Mouse (Mus musculus): ENCODE results near the gene Dnah10.
A peak's percentile ranks its signal among the peaks of the same experiment; 100 is the strongest.

Gene Dnah10

DNA sequence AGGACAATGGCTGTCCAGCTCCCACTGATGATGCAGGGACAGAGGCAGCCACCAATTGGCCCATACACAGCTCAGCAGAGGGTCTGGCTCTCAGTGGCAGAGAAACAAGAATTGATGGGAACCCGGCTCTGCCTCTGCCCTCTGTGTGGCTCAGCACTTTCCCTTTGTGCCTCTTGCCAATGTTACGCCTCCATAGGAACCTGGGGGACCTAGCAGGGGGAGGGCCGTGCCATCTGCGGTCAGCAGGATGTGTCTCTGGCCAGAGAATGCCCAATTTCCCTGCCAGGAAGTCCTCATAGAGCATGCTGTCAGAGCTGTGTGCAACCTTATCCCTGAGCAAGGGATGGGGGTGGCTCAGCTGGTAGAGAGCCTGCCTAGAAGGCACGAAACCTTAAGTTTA lies 89.9 kb downstream of the Dnah10 start:
- DNase-seq, result no peak

DNA sequence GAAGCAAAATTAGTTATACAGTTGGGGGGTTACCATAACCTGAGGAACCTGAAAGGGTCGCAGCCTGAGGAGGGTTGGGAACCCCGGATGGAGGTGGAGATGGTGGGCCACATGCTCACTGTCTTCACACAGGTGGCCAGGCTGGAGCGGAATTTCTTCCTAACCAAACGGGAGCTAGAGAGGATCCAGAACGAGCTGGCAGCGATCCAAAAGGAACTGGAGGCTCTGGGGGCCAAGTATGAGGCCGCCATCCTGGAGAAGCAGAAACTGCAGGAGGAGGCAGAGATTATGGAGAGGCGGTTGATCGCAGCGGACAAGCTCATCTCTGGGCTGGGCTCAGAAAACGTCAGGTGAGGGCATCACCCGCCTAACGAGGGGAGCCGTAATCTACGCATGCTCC lies 92.2 kb downstream of the Dnah10 start:
- no peak for DNase-seq

DNA sequence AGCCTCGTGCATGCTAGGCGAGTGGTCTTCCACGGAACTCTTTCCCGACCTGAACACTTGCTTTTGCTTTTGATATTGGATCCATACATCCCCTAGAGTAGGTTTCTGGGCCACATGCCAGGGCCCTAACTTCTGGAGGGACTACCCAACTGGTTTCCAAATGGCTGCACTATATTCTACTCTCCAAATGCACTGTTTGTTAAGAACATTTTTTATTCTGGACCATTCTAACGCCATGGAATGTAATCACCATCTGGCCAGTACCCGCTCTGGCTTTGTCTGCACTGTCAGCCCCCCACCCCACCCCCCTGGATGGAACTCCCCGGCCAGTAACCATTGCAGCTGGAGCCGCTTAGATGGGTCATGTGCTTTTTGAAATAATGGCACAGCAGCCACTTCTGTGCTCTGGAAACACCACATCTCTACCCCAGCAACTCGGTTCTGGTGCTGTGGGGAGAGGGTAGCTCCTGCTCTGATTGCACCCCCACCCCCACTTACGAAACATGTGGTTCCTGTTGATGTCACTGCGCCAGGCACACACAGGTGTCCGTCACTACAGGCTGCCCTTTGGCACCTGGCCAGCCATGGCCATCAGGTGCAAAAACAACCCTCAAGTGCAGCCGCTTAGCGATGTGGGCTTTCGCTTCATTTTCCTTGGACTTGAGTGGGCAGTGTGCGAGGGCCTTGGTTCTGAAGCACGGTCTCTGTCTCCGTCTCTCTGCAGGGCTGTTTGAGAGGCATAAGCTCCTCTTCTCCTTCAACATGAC lies 97.4 kb downstream of the Dnah10 start:
- no peak for DNase-seq

GRCm38 (mm10) chr5:124830331-124830730 lies 105.4 kb downstream of the Dnah10 start:
- DNase-seq, result no peak

- DNase-seq, result no peak
Measured at GRCm38 (mm10) chr5:124835218-124835617, 110.3 kb downstream of the Dnah10 start.

GRCm38 (mm10) chr5:124836075-124836474 lies 111.2 kb downstream of the Dnah10 start:
- no peak for DNase-seq

DNA sequence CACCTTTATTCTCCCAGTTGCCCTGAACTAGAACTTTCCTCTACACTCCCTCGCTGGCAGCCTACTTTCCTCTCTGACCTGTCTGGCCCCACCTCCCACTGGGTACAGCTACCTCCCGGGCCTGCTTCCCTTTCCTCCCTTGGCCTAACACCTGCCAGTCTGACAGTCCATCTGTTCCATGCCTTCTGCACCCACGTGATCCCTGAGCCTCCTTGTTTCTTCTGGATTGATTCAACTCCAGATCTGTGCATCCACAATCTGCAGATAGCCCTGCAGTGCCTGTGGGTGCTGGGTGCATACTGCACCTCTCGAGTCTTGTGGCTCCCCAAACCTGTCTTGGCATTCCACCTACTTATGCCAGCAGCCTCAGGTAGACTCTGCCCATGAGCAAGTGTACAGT lies 111.7 kb downstream of the Dnah10 start:
- DNase-seq, result no peak

- no peak for DNase-seq
Measured at GRCm38 (mm10) chr5:124840202-124840601, 115.3 kb downstream of the Dnah10 start.

DNA sequence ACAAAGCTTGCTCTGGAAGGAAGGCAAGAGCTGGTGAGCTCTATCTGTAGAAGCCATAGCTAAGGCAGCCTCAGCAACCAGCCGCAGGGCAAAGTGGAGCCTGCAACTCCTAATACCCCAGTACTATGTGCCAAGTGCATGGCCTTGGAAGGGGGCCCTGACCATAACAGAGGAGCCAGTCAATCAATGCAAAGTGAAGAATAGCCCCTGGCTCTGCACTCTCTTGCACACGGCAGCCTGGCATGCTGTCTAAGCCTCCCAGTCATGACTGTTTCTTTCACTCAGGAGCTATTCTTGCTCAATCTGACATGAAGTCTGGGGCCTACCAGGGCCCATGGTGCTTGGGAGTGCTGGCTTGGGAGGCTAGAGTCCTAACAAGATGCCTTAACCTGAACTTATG lies 115.8 kb downstream of the Dnah10 start:
- no peak for DNase-seq

DNA sequence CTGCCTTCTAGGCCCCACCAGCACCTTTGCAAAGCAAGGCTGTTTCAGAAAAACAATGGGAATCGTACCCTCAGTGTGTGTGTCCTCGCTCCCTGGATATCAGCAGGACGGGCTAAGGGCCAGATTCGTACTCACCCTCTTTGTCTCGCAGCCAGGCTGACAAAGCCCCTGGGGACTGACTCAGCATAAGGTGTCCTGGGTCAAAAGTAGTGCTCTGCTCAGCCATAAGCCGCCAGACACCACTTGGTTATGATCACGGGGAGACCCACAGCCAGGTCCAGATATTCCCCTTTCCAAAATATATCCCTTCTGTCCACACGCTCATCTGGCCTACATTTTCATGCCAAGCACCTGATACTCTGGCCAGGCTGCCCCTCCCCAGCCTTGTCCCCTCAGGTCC lies 118.5 kb downstream of the Dnah10 start:
- no peak for DNase-seq

DNA sequence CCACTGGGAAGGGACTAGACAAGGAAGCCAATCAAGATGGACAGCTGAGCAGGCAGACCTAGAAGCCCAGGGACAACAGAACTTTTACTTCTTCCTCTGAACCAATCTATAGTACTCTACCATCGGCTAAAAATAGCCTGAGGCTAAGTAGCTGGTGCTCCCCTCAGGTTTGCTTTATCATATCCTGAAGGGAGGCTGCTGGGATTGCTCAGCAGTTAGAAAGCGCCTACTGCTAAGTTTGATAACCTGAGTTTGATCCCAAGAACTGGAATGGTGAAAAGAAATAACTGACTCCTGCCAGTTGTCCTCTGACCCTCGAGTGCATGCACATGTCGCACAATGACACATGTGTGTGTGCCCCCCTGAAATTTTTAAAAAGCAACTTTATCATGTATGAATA lies 120.0 kb downstream of the Dnah10 start:
- DNase-seq, result no peak

DNA sequence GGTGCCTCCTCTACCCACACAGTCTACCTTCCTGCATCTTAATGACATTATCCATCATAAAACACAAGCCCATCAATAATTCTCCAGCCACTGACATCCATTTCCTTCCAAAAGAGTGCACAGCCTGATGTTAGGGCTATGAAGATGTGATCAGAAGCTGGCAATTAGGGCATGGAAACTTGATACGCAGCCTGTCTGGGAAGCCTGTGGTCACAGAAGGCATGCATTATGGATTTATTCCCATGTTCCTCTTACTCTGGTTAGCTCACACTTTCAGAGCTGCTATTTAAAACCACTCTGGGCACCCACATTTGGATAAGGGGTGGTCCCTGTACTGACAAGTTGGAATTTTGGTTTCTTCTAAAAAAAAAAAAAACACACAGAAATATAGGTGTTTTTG lies 122.1 kb downstream of the Dnah10 start:
- no peak for DNase-seq

DNA sequence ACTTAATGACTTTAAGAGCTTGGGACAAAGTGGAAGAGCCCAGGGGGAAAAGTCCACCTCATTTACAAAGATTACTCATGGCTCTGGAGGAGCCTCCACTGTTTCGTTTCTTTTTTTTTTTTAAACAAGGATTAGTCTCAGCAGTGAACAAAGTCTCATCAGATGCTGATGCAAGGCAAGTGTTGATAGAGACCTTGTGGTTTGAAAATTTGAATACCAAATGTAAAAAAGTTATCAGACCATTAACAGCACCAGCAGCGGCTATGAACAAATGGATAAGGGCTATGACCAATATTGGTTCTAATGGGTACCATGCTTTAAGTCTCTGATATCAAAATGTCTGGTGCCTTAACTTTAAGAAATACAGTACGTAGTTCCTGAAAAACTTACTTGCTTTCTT lies 124.1 kb downstream of the Dnah10 start:
- DNase-seq, result no peak

GRCm38 (mm10) chr5:124851572-124851971 lies 126.7 kb downstream of the Dnah10 start:
- DNase-seq, result no peak

DNA sequence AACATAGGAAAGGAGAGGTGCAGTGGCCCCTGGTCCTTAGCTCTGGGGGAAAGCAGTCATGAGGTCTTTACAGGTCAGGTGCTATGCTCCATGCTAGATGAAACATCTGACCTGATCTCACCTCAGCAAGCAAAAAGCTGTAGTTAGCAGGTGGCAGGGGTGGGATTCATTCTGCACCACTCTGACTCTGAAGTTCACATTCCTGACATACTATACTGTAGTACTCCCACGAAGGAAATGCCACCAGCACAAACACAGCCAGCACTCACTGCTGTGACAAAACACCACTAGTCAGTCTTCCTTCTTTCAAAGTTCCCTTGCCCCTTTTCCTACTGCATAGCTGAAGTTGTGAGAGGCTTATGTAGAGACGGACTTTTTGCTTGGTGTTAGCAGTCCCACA lies 127.4 kb downstream of the Dnah10 start:
- no peak for DNase-seq

- DNase-seq, result no peak
Measured at GRCm38 (mm10) chr5:124853079-124853478, 128.2 kb downstream of the Dnah10 start.

- DNase-seq, result no peak
Measured at GRCm38 (mm10) chr5:124854202-124854601, 129.3 kb downstream of the Dnah10 start.

- peak in 1 of 2 experiments; percentile 7 for DNase-seq
Measured at GRCm38 (mm10) chr5:124860013-124860412, 135.1 kb downstream of the Dnah10 start.

GRCm38 (mm10) chr5:124861463-124861862 lies 136.6 kb downstream of the Dnah10 start:
- DNase-seq, result peak; percentile 39 to 62

DNA sequence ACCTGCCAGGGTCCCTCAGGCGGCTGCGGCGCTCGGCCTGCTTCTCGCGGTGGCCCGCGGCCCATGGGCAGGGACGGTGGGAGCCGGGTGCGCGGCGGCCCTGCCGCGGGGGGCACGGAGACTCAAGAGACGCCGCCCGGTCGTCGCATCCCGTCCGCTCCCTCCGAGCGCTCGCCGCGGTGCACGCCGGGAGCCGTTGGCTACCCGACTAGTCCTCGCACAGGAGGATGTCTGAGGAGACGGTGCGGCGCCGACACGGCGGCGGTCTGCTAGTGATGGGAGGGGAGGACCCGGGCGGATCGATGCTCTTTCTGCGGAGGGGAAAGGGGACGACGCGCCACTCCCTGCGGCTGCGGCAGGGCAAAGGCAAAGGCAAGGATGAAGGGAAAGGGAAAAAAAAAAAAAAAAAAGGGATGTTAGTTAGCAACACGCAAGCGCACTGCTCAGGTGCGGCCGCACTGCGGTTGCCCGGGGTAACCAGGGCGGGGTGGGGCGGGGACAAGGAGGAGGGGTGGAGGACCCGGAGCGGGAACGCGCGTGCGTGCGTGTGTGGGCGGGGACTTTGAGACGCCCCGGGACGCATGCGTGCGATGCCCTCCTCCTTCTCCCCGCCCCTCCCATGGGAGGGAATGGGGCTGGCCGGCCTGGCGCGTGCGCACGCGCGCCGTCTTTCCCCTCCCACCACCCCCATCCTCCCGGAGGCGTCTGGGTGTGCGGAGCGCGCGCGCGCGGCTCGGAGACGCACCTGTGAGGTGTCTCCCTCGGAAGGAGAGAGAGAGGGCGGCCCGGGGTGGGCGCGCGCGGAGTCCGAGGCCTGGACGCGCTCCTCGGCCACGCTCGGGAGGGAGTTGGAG lies 137.4 kb downstream of the Dnah10 start, which contains the start of the genes Ccdc92 and Zfp664:
Gene Ccdc92, minus strand, starts transcription at position 412 of the 854 bp plus-strand sequence.
Gene Zfp664, plus strand, starts transcription at position 679 of the 854 bp plus-strand sequence.
- DNase-seq, result peak; percentile 98

- DNase-seq, result peak; percentile 36 to 59
Measured at GRCm38 (mm10) chr5:124862871-124863741, 138.2 kb downstream of the Dnah10 start.

- peak; percentile 64 to 72 for DNase-seq
Measured at GRCm38 (mm10) chr5:124868981-124869380, 144.1 kb downstream of the Dnah10 start.

DNA sequence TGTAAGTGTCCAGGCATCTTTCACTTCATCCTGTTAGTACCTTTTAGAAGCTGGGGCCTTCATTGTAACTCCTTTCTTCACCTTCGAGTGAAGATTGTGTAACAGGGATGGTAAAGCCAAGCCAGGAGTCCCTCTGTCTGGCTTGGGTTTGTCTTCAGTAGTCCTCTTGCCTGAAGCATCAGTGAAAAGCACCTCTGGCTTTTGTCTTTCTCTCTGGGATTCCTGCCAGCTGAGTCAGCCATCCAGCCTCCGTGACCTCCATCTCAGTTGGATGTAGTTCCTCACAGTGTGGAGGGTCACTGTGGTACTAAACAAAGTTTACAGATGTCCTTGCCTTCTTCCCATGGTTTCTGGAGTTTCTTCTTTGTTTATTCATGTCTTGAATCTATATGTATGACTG lies 147.1 kb downstream of the Dnah10 start:
- DNase-seq, result no peak
